In genomic region chr5:74092833-74093555, GRCm38 (mm10) we compare ENCODE assay signal across 8 mouse cellular contexts. TPM values are rescaled to one million over a fixed set of nuclear protein-coding genes. Genes with fewer than 3 reads are reported as not detected.
DNase-seq lines count a peak whose midpoint lies in the region; ATAC-seq lines count a peak whose summit lies in the region.

No protein-coding gene starts in this region.

- peak overlapping the region; percentile 92 for H3K4me2 ChIP-seq in heart, embryonic 14.5 days (ENCODE audit: low read length)
- peak overlapping the region; percentile 79 for H3K4me2 ChIP-seq in liver, embryonic 13.5 days
- peak overlapping the region; percentile 75 for H3K4me2 ChIP-seq in stomach, embryonic 16.5 days (ENCODE audit: low read depth, low read length)

- no peaks in the 10 kb centered on the region for H3K9me3 ChIP-seq in heart, embryonic 14.5 days (ENCODE audit: control insufficient read depth, low read length)
- no peaks in the 10 kb centered on the region for H3K9me3 ChIP-seq in liver, embryonic 13.5 days (replicated peaks)
- no peaks in the 10 kb centered on the region for H3K9me3 ChIP-seq in stomach, embryonic 16.5 days (replicated peaks; ENCODE audit: control insufficient read depth, low read length)

- peak; percentile 94 for DNase-seq in c-Kit-negative CD71-positive TER-119-positive erythroid progenitor cells, embryonic 14.5 days (ENCODE audit: low read depth, low spot score)
- peak; percentile 92 for DNase-seq in fibroblast of lung, adult 2 months (ENCODE audit: low read depth)
- DNase-seq in kidney, postnatal 14 days: peak; percentile 97
- peak; percentile 92 for DNase-seq in liver, embryonic 13.5 days
- peak; percentile 94 for DNase-seq in neural tube, embryonic 10.5 days (ENCODE audit: extremely low spot score, low spot score)

- H3K27me3 ChIP-seq in heart, embryonic 14.5 days (ENCODE audit: control insufficient read depth, insufficient read depth, low read length): no peaks in the 10 kb centered on the region
- H3K27me3 ChIP-seq in liver, embryonic 13.5 days: no peaks in the 10 kb centered on the region
- no peaks in the 10 kb centered on the region for H3K27me3 ChIP-seq in stomach, embryonic 16.5 days (ENCODE audit: control insufficient read depth, insufficient read depth, low read length)

- peaks cover 34% of the 10 kb centered on the region for H3K36me3 ChIP-seq in heart, embryonic 14.5 days (ENCODE audit: control insufficient read depth, insufficient read depth, low read length)
- H3K36me3 ChIP-seq in liver, embryonic 13.5 days: peaks cover 14% of the 10 kb centered on the region
- H3K36me3 ChIP-seq in stomach, embryonic 16.5 days (ENCODE audit: control insufficient read depth, insufficient read depth, low read length): no peaks in the 10 kb centered on the region; the same call in 1 of the 2 replicates

- ATAC-seq in CD4-positive, CD25-positive, alpha-beta regulatory T cell, adult 4 months: peak; percentile 98
- peak; percentile 96 for ATAC-seq in heart, embryonic 14.5 days (ENCODE audit: insufficient number of reproducible peaks, insufficient read depth, low FRiP score, low read depth)
- ATAC-seq in liver, embryonic 13.5 days (ENCODE audit: low read depth): peak; percentile 98
- peak; percentile 99 for ATAC-seq in stomach, embryonic 16.5 days (ENCODE audit: insufficient read depth, low FRiP score)

- H3K4me3 ChIP-seq in heart, embryonic 14.5 days (ENCODE audit: control insufficient read depth in 1 of 2, insufficient read depth in 1 of 2, low read depth in 1 of 2, low read length in 2 of 2): peak overlapping the region; percentile 68 to 84
- H3K4me3 ChIP-seq in liver, embryonic 13.5 days (replicated peaks): peak overlapping the region; percentile 85
- H3K4me3 ChIP-seq in stomach, embryonic 16.5 days (replicated peaks; ENCODE audit: low read length): peak overlapping the region; percentile 86

- under 1% methylated on average over 57 of the region's 57 CpGs for WGBS in heart, embryonic 14.5 days
- under 1% methylated on average over 57 of the region's 57 CpGs for WGBS in liver, embryonic 13.5 days (ENCODE audit: insufficient replicate concordance)
- under 1% methylated on average over 56 of the region's 57 CpGs for WGBS in stomach, embryonic 16.5 days

- H3K9ac ChIP-seq in heart, embryonic 14.5 days (ENCODE audit: low read length): peak overlapping the region; percentile 97
- H3K9ac ChIP-seq in liver, embryonic 13.5 days: peak overlapping the region; percentile 92
- peak overlapping the region; percentile 93 for H3K9ac ChIP-seq in stomach, embryonic 16.5 days (ENCODE audit: low read length)

- H3K4me1 ChIP-seq in heart, embryonic 14.5 days (ENCODE audit: control insufficient read depth in 2 of 2, insufficient read depth in 2 of 2, low read length in 2 of 2): peaks cover 0 to 14% of the 10 kb centered on the region in 2 experiments; a peak in 2 of 4 replicates
- H3K4me1 ChIP-seq in liver, embryonic 13.5 days (replicated peaks): peaks cover 29% of the 10 kb centered on the region
- H3K4me1 ChIP-seq in stomach, embryonic 16.5 days (ENCODE audit: control insufficient read depth, insufficient read depth, low read length): peaks cover 7% of the 10 kb centered on the region

- H3K27ac ChIP-seq in heart, embryonic 14.5 days (replicated peaks in 1 of 2; ENCODE audit: control insufficient read depth in 1 of 2, insufficient read depth in 1 of 2, low read depth in 2 of 2, low read length in 2 of 2): peak overlapping the region; percentile 78 to 91
- H3K27ac ChIP-seq in liver, embryonic 13.5 days: peak overlapping the region; percentile 82
- peak overlapping the region; percentile 91 for H3K27ac ChIP-seq in stomach, embryonic 16.5 days (ENCODE audit: low read length)

RNA-seq across cellular contexts. Expression of gene Usp46, which starts 24.8 kb away (rescaled TPM):
- 1 to 10 TPM; 8.6 to 9.7 TPM for polyA plus RNA-seq in CD4-positive, CD25-positive, alpha-beta regulatory T cell, adult 4 months (2017; shearing (Covaris generic))
- polyA plus RNA-seq in heart, embryonic 14.5 days (2014; fragmentation: Nextera tagmentation; extraction: Ambion mirVana): 35.2 and 37.1 TPM in 2 replicates
- 23.4 and 30.3 TPM in 2 replicates for polyA plus RNA-seq in liver, embryonic 13.5 days (2015; fragmentation: Nextera tagmentation; extraction: Ambion mirVana)
- polyA plus RNA-seq in stomach, embryonic 16.5 days (2015; fragmentation: Nextera tagmentation; extraction: Ambion mirVana): 32.1 and 32.3 TPM in 2 replicates

Comparison
In these comparisons a context has a peak if more than half of its experiments do, and no peak if none do; other contexts are left out.
1. Peak in every context shown above with its lines: DNase-seq, ATAC-seq, H3K4me3 ChIP-seq and H3K27ac ChIP-seq.